17 mouse cellular contexts compared by ENCODE assay signal in genomic region chr10:83632806-83633374, GRCm38 (mm10). TPM values are rescaled to one million over a fixed set of nuclear protein-coding genes. Genes with fewer than 3 reads are reported as not detected.
DNase-seq lines count a peak whose midpoint lies in the region; ATAC-seq lines count a peak whose summit lies in the region.
"Had no signal": no experiment of that assay in that cellular context is flagged by ENCODE, and none has a peak within 500 bp of the region (broad histone marks: within the 10 kb centered on the region; RNA-seq: fewer than 3 reads in every experiment).

No protein-coding gene starts in this region.

- H3K4me3 ChIP-seq in forebrain, embryonic 10.5 days: no peak overlapping the region
- no peak overlapping the region for H3K4me3 ChIP-seq in forebrain, embryonic 15.5 days
- no peak overlapping the region for H3K4me3 ChIP-seq in neural tube, embryonic 12.5 days
- no peak overlapping the region for H3K4me3 ChIP-seq in neural tube, embryonic 15.5 days (replicated peaks)
- H3K4me3 ChIP-seq: limb, embryonic 15.5 days; liver, embryonic 15.5 days had no signal

- H3K36me3 ChIP-seq in forebrain, embryonic 10.5 days (replicated peaks): peaks cover 26% of the 10 kb centered on the region
- H3K36me3 ChIP-seq in forebrain, embryonic 15.5 days: no peaks in the 10 kb centered on the region
- H3K36me3 ChIP-seq in neural tube, embryonic 12.5 days: peaks cover 22% of the 10 kb centered on the region
- peaks cover 15% of the 10 kb centered on the region; the same call in 1 of the 2 replicates for H3K36me3 ChIP-seq in neural tube, embryonic 15.5 days

- H3K9me3 ChIP-seq in forebrain, embryonic 10.5 days: no peaks in the 10 kb centered on the region
- H3K9me3 ChIP-seq in forebrain, embryonic 15.5 days: no peaks in the 10 kb centered on the region
- no peaks in the 10 kb centered on the region for H3K9me3 ChIP-seq in neural tube, embryonic 12.5 days
- H3K9me3 ChIP-seq in neural tube, embryonic 15.5 days (replicated peaks): no peaks in the 10 kb centered on the region
- H3K9me3 ChIP-seq: limb, embryonic 15.5 days; liver, embryonic 15.5 days had no signal

- peaks cover 24% of the 10 kb centered on the region for H3K4me1 ChIP-seq in forebrain, embryonic 10.5 days
- peaks cover 12% of the 10 kb centered on the region for H3K4me1 ChIP-seq in forebrain, embryonic 15.5 days
- peaks cover 10% of the 10 kb centered on the region for H3K4me1 ChIP-seq in neural tube, embryonic 12.5 days
- peaks cover 13% of the 10 kb centered on the region for H3K4me1 ChIP-seq in neural tube, embryonic 15.5 days

- H3K4me2 ChIP-seq in forebrain, embryonic 15.5 days (replicated peaks): no peak overlapping the region
- H3K4me2 ChIP-seq in neural tube, embryonic 12.5 days (replicated peaks): no peak overlapping the region
- no peak overlapping the region for H3K4me2 ChIP-seq in neural tube, embryonic 15.5 days
- H3K4me2 ChIP-seq: limb, embryonic 15.5 days; liver, embryonic 15.5 days had no signal

- no peak for DNase-seq in forebrain, embryonic 10.5 days (ENCODE audit: extremely low spot score, low spot score)
- DNase-seq in cerebellum, adult 9-11 months: peak; percentile 66
- DNase-seq in heart, adult 9 months (ENCODE audit: low spot score in 2 of 2): no peak
- DNase-seq in thymus, postnatal 10 days (ENCODE audit: low spot score in 2 of 2): no peak
- DNase-seq: heart, adult 11 months; heart, postnatal 36 days; kidney, adult 18-20 months; layer of hippocampus, postnatal 36 days; right cerebral cortex, adult 18-20 months; thymus, postnatal 25 days had no signal

- 0 out of 2 replicates have a peak overlapping the region, but pooled peaks have one; percentile 46 for H3K27ac ChIP-seq in forebrain, embryonic 10.5 days
- H3K27ac ChIP-seq in forebrain, embryonic 15.5 days (replicated peaks): no peak overlapping the region
- no peak overlapping the region for H3K27ac ChIP-seq in neural tube, embryonic 12.5 days
- H3K27ac ChIP-seq in neural tube, embryonic 15.5 days (replicated peaks): no peak overlapping the region
- H3K27ac ChIP-seq: kidney, postnatal 0 days; limb, embryonic 15.5 days; liver, embryonic 15.5 days had no signal

- ATAC-seq in forebrain, embryonic 15.5 days (replicated peaks): no peak
- ATAC-seq in neural tube, embryonic 12.5 days (ENCODE audit: low FRiP score, low read depth): no peak
- ATAC-seq in neural tube, embryonic 15.5 days (ENCODE audit: low FRiP score): no peak
- ATAC-seq in frontal cortex, adult (ENCODE audit: low TSS enrichment): no peak

- WGBS in forebrain, embryonic 10.5 days: 82% methylated on average over 7 of the region's 7 CpGs
- 69% methylated on average over 7 of the region's 7 CpGs for WGBS in forebrain, embryonic 15.5 days
- WGBS in neural tube, embryonic 12.5 days: 81% methylated on average over 7 of the region's 7 CpGs
- 73% methylated on average over 7 of the region's 7 CpGs for WGBS in neural tube, embryonic 15.5 days

- no peaks in the 10 kb centered on the region for H3K27me3 ChIP-seq in forebrain, embryonic 10.5 days (ENCODE audit: poor library complexity, severe bottlenecking)
- no peaks in the 10 kb centered on the region for H3K27me3 ChIP-seq in forebrain, embryonic 15.5 days
- no peaks in the 10 kb centered on the region for H3K27me3 ChIP-seq in neural tube, embryonic 12.5 days (replicated peaks)
- no peaks in the 10 kb centered on the region for H3K27me3 ChIP-seq in neural tube, embryonic 15.5 days (replicated peaks)
- H3K27me3 ChIP-seq: limb, embryonic 15.5 days; liver, embryonic 15.5 days had no signal

- H3K9ac ChIP-seq in forebrain, embryonic 15.5 days (replicated peaks): no peak overlapping the region
- 0 out of 2 replicates have a peak overlapping the region, but pooled peaks have one; percentile 3 for H3K9ac ChIP-seq in neural tube, embryonic 12.5 days
- H3K9ac ChIP-seq in neural tube, embryonic 15.5 days (replicated peaks): no peak overlapping the region
- H3K9ac ChIP-seq: limb, embryonic 15.5 days; liver, embryonic 15.5 days had no signal

RNA-seq across cellular contexts. Expression of gene Appl2, which starts 15.6 kb away (rescaled TPM):
- polyA plus RNA-seq in forebrain, embryonic 10.5 days (2016; fragmentation: Nextera tagmentation; extraction: Ambion mirVana): 32.1 TPM in 2 replicates
- 35.4 and 37.8 TPM in 2 replicates for polyA plus RNA-seq in forebrain, embryonic 15.5 days (2015; fragmentation: Nextera tagmentation; extraction: Ambion mirVana)
- polyA plus RNA-seq in neural tube, embryonic 12.5 days (2016; fragmentation: Nextera tagmentation; extraction: Ambion mirVana): 45.1 and 54.3 TPM in 2 replicates
- 40.8 and 45.7 TPM in 2 replicates for polyA plus RNA-seq in neural tube, embryonic 15.5 days (2015; fragmentation: Nextera tagmentation; extraction: Ambion mirVana)
